Mouse (Mus musculus): ENCODE results near the gene Pth2. TPM values are rescaled to one million over a fixed set of nuclear protein-coding genes. Genes with fewer than 3 reads are reported as not detected.

The Pth2 gene
- polyA plus RNA-seq, 1 experiment from 2014 or later = not detected

DNA sequence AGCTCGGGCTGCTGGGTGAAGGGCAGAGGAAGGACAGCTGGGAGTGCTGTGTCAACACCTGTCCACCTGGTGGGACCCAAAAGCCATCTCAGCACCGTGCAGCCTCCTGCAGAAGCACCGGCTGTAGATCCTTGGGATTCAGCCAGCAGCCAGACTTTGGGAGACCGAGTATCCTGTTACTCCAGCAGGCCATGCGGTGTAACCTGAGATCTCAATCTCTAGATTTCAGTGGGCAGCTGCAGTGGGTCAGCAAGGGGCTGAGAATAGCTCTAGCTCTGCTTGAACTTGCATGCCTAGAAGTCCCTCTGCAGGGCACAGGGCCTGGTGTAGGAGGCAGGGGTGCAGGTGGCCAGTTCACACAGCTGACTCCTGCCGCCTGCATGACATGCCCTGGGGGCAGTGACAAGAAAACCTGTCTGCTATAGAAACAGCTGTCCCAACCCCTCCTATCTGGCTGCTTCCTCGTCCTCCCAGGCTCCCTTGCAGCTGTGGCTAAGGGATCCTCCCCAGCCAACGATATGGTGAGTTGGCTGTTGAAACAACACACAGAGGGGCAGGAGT, 11.1 kb downstream of the Pth2 start:
- Histone ChIP-seq H3K4me2 (ENCODE audit: low read depth, severe bottlenecking) (no peak overlapping the region), H3K9me3 (ENCODE audit: control insufficient read depth, low read length) (no peaks in the 10 kb centered on the region; the same call in 1 of the 2 replicates), H3K27ac (replicated peaks; ENCODE audit: low read depth, low read length) (0 out of 2 replicates have a peak overlapping the region, but pooled peaks have one; percentile 56), H3K4me1 (ENCODE audit: control insufficient read depth, insufficient read depth, low read length) (peaks cover 18% of the 10 kb centered on the region), H3K9ac (ENCODE audit: low read length) (peak overlapping the region; percentile 27; the same call in 1 of the 2 replicates), H3K27me3 (ENCODE audit: control insufficient read depth, insufficient read depth, low read length) (peaks cover 9% of the 10 kb centered on the region), H3K36me3 (ENCODE audit: control insufficient read depth, insufficient read depth, low read length) (no peaks in the 10 kb centered on the region), H3K4me3 (ENCODE audit: low read depth, low read length) (no peak overlapping the region)
- WGBS = 6% methylated on average over 8 of the region's 8 CpGs
- peak; percentile 77 for ATAC-seq (ENCODE audit: insufficient number of reproducible peaks, low FRiP score, low TSS enrichment, low read depth)
- peak; percentile 80 for DNase-seq (ENCODE audit: low spot score)

DNA sequence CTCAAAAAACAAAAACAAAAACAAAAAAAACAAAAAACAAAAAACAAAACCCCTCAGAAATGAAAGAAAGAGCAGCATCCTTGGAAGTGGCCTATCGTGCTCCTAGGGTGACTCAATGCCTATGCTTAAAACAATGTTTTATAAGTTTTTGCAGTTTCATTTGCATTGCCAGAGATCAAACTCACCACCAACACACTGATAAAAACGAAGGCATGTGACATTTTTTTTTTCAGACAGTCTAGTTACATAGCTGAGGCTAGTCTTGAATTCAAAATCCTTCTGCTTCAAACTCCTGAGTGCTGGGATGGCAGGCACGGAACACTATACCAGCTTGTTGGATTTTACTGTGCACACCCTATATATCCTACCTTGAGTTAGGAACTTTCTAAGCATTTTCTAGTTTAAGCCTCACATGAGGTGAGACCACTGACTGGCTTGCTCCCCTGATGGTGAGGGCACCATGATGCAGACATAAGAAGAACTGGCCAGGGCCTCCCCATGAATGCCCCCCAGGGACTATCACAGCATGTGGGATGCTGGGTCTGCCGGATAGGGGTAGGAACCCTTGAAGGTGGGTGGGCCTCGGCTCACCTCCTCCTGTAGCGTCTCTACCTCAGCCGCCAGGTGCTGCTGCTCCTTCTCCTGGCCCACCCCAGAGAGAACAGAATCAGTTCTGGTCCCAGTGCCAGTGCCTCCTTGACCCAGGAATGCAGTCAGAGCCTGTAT, 12.0 kb downstream of the Pth2 start:
- Histone ChIP-seq H3K4me3 (ENCODE audit: low read depth, low read length) (no peak overlapping the region), H3K36me3 (ENCODE audit: control insufficient read depth, insufficient read depth, low read length) (no peaks in the 10 kb centered on the region), H3K9me3 (ENCODE audit: control insufficient read depth, low read length) (no peaks in the 10 kb centered on the region; the same call in 1 of the 2 replicates), H3K4me1 (ENCODE audit: control insufficient read depth, insufficient read depth, low read length) (peaks cover 15% of the 10 kb centered on the region), H3K27me3 (ENCODE audit: control insufficient read depth, insufficient read depth, low read length) (peaks cover 9% of the 10 kb centered on the region), H3K9ac (ENCODE audit: low read length) (peak overlapping the region; percentile 27), H3K4me2 (ENCODE audit: low read depth, severe bottlenecking) (no peak overlapping the region), H3K27ac (replicated peaks; ENCODE audit: low read depth, low read length) (no peak overlapping the region)
- WGBS = 86% methylated on average over 7 of the region's 7 CpGs
- no peak for DNase-seq (ENCODE audit: low spot score)
- no peak for ATAC-seq (ENCODE audit: insufficient number of reproducible peaks, low FRiP score, low TSS enrichment, low read depth)

DNA sequence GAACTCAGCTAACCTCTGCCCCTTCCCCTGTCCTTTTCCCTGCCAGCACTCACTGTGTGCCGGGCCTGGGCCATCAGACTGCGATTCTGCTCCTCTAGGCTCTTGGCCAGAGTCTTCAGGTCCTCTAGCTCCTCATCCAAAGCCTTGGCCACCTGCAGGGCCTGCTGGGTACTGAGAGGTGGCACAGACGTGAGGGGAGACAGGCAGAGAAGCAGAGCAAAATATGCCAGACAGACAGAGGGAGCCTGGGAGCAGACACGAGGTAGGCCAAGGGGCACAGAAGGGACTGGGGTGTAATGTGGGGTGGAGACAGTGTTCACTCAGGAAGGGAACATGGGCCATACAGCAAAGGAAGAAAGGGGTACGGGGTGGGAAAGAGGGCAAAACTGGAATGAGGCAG, 12.6 kb downstream of the Pth2 start:
- no peak overlapping the region for H3K27ac ChIP-seq (replicated peaks; ENCODE audit: low read depth, low read length)
- peaks cover 15% of the 10 kb centered on the region for H3K4me1 ChIP-seq (ENCODE audit: control insufficient read depth, insufficient read depth, low read length)
- peaks cover 9% of the 10 kb centered on the region for H3K27me3 ChIP-seq (ENCODE audit: control insufficient read depth, insufficient read depth, low read length)
- no peak overlapping the region for H3K4me2 ChIP-seq (ENCODE audit: low read depth, severe bottlenecking)
- WGBS = 64% methylated on average over 5 of the region's 5 CpGs
- no peaks in the 10 kb centered on the region for H3K36me3 ChIP-seq (ENCODE audit: control insufficient read depth, insufficient read depth, low read length)
- no peaks in the 10 kb centered on the region; the same call in 1 of the 2 replicates for H3K9me3 ChIP-seq (ENCODE audit: control insufficient read depth, low read length)
- no peak overlapping the region for H3K4me3 ChIP-seq (ENCODE audit: low read depth, low read length)
- DNase-seq (ENCODE audit: low spot score) (no peak), ATAC-seq (ENCODE audit: insufficient number of reproducible peaks, low FRiP score, low TSS enrichment, low read depth) (no peak)
- H3K9ac ChIP-seq (ENCODE audit: low read length) = peak overlapping the region; percentile 27; the same call in 1 of the 2 replicates

DNA sequence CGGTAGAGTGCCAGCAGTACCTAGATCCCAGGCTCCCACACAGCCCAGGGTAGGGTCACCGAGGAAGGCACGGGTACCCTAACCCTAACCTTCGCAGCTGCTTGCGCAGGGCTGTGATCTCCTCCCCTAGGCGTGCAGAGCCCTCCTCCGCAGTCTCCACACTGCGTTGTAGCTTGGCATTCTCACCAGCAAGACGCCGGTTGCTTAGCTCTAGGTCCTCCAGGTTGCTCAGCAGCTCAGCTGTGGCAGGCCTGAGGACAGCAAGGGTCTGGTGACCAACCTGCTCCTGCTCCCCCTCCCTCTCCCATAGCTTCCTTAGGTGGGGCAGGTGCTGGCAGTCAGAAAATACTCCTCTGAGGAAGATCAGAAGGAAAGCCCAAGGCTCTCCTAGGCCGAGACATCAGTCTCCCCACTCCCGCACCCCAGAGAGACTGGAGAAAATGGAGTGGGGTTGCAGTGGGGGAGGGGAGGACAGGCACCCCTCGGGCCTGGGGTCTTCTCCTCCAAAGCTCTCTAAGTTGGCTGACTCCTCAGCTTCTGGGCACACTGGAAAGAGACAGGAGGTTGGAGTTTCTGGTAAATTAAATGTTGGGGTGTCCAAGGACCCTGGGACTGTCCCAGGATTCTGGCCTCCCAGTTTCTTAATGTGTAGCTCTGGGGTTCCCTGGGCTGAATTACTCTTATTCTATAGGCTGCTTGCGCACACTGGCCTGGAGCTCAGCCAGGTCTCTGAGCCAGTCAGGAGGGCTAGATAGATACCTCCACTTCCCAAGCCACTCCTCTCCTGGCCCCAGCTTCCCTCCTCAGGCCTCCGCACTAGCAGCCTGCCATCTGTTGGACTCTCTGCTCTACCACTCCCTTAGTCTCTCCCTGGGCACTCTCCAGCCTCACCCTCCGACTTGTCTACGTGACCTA, 13.3 kb downstream of the Pth2 start:
- Histone ChIP-seq H3K4me3 (ENCODE audit: low read depth, low read length) (no peak overlapping the region), H3K4me1 (ENCODE audit: control insufficient read depth, insufficient read depth, low read length) (peaks cover 15% of the 10 kb centered on the region), H3K36me3 (ENCODE audit: control insufficient read depth, insufficient read depth, low read length) (no peaks in the 10 kb centered on the region), H3K9ac (ENCODE audit: low read length) (no peak overlapping the region), H3K9me3 (ENCODE audit: control insufficient read depth, low read length) (no peaks in the 10 kb centered on the region; the same call in 1 of the 2 replicates), H3K27ac (replicated peaks; ENCODE audit: low read depth, low read length) (no peak overlapping the region), H3K27me3 (ENCODE audit: control insufficient read depth, insufficient read depth, low read length) (peaks cover 9% of the 10 kb centered on the region), H3K4me2 (ENCODE audit: low read depth, severe bottlenecking) (no peak overlapping the region)
- no peak for ATAC-seq (ENCODE audit: insufficient number of reproducible peaks, low FRiP score, low TSS enrichment, low read depth)
- WGBS = 71% methylated on average over 17 of the region's 17 CpGs
- DNase-seq (ENCODE audit: low spot score) = no peak

DNA sequence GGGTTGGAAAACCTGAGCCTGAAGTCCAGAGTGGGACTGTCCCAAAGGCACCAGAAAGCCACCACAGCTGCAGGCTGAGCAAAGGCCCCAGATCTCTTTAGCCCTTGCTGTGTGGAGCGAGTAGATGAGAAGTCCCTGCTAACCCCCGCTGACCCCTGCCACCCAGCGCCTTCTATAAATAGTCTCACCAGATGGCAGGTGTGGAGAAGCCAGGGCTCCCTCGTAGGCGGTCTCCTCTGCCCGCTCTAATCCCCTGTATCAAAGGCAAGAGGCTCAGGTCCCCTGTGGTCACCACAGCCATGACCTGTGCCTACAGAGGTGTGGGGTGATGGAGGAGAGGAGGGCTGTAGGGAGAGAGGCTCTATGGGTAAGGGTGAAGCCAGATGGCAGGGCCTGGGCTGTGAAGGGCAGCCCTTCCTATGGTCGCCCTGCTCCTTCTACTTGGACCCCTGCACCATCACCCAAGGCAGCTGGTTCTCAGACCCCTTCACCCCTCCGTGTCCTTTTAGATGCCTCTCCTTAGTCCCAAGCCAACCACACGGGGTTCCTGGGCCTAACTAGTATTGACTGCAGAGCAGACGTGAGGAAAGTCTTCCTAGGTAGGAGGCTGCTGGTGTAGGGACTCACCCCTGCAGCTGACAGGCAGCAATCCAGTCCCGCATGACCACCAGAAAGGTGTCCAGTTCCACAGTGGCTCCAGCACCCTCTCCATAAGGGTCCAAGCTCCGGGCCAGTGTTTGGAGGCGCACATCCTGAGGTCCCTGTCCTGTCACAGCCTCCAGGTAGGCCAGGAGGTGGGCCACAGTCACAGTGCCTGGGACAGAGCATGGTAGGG, 14.8 kb downstream of the Pth2 start:
- 48% methylated on average over 13 of the region's 13 CpGs for WGBS
- H3K4me2 ChIP-seq (ENCODE audit: low read depth, severe bottlenecking) = no peak overlapping the region
- ATAC-seq (ENCODE audit: insufficient number of reproducible peaks, low FRiP score, low TSS enrichment, low read depth) = no peak
- H3K9ac ChIP-seq (ENCODE audit: low read length) = no peak overlapping the region
- DNase-seq (ENCODE audit: low spot score) = no peak
- H3K9me3 ChIP-seq (ENCODE audit: control insufficient read depth, low read length) = no peaks in the 10 kb centered on the region; the same call in 1 of the 2 replicates
- H3K36me3 ChIP-seq (ENCODE audit: control insufficient read depth, insufficient read depth, low read length) = no peaks in the 10 kb centered on the region
- H3K27me3 ChIP-seq (ENCODE audit: control insufficient read depth, insufficient read depth, low read length) = no peaks in the 10 kb centered on the region
- H3K4me1 ChIP-seq (ENCODE audit: control insufficient read depth, insufficient read depth, low read length) = peaks cover 15% of the 10 kb centered on the region
- H3K27ac ChIP-seq (replicated peaks; ENCODE audit: low read depth, low read length) = no peak overlapping the region
- H3K4me3 ChIP-seq (ENCODE audit: low read depth, low read length) = no peak overlapping the region

DNA sequence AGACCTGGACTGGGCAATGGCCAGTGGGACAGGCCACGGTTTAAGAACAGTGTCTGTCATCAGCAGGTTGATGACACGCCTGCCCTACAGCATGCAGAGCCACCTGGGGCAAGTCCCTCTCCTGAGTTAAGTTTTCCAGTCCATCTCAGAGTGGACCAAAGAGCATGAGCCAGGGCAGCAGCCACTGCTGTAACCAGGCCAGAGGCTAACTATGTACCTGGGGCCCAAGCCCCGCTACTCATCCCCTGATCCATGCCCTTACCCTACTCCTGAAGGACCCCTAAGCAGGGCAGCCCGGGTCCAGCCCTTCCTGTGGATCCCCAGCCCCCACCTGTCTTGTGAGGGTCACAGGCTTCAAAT, 15.4 kb downstream of the Pth2 start:
- Histone ChIP-seq H3K27me3 (ENCODE audit: control insufficient read depth, insufficient read depth, low read length) (no peaks in the 10 kb centered on the region), H3K27ac (replicated peaks; ENCODE audit: low read depth, low read length) (no peak overlapping the region), H3K9me3 (ENCODE audit: control insufficient read depth, low read length) (no peaks in the 10 kb centered on the region; the same call in 1 of the 2 replicates), H3K9ac (ENCODE audit: low read length) (no peak overlapping the region), H3K4me2 (ENCODE audit: low read depth, severe bottlenecking) (no peak overlapping the region), H3K4me1 (ENCODE audit: control insufficient read depth, insufficient read depth, low read length) (peaks cover 15% of the 10 kb centered on the region), H3K4me3 (ENCODE audit: low read depth, low read length) (no peak overlapping the region), H3K36me3 (ENCODE audit: control insufficient read depth, insufficient read depth, low read length) (no peaks in the 10 kb centered on the region)
- ATAC-seq (ENCODE audit: insufficient number of reproducible peaks, low FRiP score, low TSS enrichment, low read depth) (no peak), DNase-seq (ENCODE audit: low spot score) (no peak)
- WGBS = 84% methylated on average over 4 of the region's 4 CpGs

DNA sequence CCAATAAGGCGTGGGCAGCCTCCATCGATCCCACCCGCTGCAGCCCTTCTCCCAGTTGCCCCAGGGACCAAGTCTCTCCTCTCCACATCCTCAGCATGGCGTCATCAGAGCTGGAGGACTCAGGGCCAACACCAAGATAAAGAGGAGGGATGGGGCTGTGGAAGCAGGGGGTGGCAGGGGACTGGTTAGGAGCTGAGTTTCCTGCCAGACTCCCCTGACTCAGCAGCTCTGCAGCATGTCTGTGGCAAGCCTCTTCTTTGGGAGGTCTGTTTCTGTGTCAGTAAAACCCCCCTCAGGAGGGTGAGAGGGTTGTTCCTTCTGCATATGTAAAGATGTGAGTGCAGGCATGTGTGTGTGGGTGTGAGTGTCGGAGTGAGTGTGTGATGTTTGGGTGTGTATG, 16.2 kb downstream of the Pth2 start:
- Histone ChIP-seq H3K9ac (ENCODE audit: low read length) (no peak overlapping the region), H3K4me3 (ENCODE audit: low read depth, low read length) (no peak overlapping the region), H3K4me2 (ENCODE audit: low read depth, severe bottlenecking) (no peak overlapping the region), H3K9me3 (ENCODE audit: control insufficient read depth, low read length) (no peaks in the 10 kb centered on the region; the same call in 1 of the 2 replicates), H3K27me3 (ENCODE audit: control insufficient read depth, insufficient read depth, low read length) (no peaks in the 10 kb centered on the region), H3K27ac (replicated peaks; ENCODE audit: low read depth, low read length) (no peak overlapping the region), H3K4me1 (ENCODE audit: control insufficient read depth, insufficient read depth, low read length) (peaks cover 10% of the 10 kb centered on the region), H3K36me3 (ENCODE audit: control insufficient read depth, insufficient read depth, low read length) (no peaks in the 10 kb centered on the region)
- ATAC-seq (ENCODE audit: insufficient number of reproducible peaks, low FRiP score, low TSS enrichment, low read depth) (no peak), DNase-seq (ENCODE audit: low spot score) (no peak)
- 68% methylated on average over 5 of the region's 5 CpGs for WGBS
